Mouse (Mus musculus) ES-Bruce4 (cell line): ENCODE results near the gene 1810049J17Rik.
A peak's percentile ranks its signal among the peaks of the same experiment; 100 is the strongest.

Source experiments
- CTCF ChIP-seq: IDR thresholded peaks from one replicate; pipeline ENCODE4 v1.8.1; 2011; ENCODE audit warnings: low read depth, low read length
- EP300 ChIP-seq: IDR thresholded peaks from 2 replicates; pipeline ENCODE4 v1.6.1; 2011; ENCODE audit warnings: low read depth, low read length; ENCODE audit not compliant: insufficient read depth
- POLR2A ChIP-seq: IDR thresholded peaks from one replicate; pipeline ENCODE4 v1.8.1; 2011; ENCODE audit warnings: low read length; ENCODE audit not compliant: insufficient read depth

DNA sequence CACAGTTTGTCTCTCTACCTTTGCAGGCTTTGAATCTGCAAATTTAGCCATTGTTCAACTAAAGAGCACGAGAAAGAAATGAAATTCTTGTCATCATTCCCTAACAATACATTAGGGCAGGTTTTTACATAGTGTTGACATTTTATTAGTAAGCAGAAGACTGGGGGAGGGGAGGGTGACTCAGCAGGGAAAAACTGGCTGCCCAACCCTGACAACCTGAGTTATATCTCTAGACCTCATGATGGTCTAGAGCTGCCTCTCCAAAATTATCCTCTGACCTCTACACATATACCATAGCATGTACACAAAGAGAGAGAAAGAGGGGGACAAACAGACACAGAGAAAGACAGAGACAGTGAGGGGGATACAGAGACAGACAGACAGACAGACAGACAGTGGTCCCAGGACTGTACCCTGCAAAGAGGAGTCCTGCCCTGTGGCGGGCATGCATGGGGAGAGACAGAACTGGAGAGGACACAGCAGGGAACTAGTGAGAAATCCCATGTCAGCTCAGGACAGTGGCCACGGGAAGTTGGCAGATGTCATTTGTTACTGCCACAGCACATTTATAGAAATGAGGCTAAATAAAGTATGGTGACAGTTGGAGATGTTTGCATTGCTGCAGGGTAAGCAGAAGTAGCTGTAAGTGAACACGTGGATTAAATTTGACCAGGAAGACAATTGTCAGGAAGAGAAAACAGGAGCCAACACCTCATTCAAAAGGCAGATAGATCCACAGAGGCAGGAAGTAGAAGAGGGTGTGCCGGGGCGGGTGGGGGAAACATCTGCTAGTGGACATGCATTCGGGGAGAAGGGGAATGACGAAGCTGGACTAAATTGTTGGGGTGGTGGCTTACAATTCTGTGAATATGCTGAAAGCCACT lies 15.3 kb downstream of the 1810049J17Rik start:
- no peak for TF ChIP-seq CTCF
- no peak for TF ChIP-seq POLR2A
- TF ChIP-seq EP300, result 0 out of 2 replicates have a peak, but pooled peaks have one; percentile 38
